Mouse (Mus musculus) frontal cortex, adult 2 months (tissue): ENCODE measurements at regions not wholly inside any gene's neighbourhood (a gene's known extent, or its start where the extent isn't known, plus 50 kb on each side); places are given as distances from the start of the nearest gene placed in this dataset.
"Not testable (repeated sequence)": the region's sequence is repeated elsewhere in the genome, so short reads cannot be mapped to it uniquely, and the experiment has no call there.

Experiments used
- DNase-seq, 2 experiments: peaks; one replicate each; pipeline ENCODE4 v3.0.0; 2022; ENCODE audit warnings: low spot score in 1 of 2; ENCODE audit errors: extremely low spot score in 1 of 2

DNA sequence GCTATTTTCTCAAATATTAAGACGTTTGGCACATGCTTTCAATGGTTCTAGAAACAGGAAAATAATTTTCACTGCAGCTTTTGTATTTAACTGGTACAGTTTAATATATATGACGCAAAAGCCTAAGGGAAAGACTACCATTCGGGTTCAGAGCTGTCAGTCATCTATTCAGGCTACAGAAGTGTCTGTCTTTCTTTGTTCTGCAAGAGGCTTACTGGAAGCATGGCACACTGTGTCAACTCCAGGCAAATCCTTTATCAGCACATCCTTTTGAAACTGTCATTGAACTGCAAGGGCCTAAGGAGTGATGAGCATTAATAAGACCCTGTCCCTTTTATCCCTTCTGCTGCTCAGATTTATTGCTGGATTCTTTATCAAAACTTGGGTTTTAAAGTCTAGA, 303.8 kb upstream of the Gm5152 start:
- DNase-seq, result not testable (repeated sequence)

DNA sequence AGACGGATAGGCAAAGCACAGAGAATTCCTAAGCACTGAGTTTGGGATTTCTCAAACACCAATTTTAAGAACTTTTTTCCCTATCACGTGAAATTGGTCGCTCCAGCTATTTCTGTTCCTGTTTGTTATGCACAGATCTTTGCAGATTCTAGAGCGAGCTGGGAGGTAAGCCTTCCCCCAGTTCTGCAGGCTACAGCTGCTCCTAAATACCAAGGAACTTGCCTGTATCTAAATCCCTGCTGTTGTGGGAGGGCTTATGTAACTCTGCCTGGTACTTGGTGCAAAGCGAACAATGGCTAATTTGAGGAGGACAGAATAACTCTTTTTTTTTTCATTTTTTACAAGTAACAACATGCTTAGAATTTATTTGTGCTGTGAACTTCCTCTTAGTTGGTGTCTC, 316.0 kb upstream of the Gm5152 start:
- peak; percentile 81 to 82 for DNase-seq

DNA sequence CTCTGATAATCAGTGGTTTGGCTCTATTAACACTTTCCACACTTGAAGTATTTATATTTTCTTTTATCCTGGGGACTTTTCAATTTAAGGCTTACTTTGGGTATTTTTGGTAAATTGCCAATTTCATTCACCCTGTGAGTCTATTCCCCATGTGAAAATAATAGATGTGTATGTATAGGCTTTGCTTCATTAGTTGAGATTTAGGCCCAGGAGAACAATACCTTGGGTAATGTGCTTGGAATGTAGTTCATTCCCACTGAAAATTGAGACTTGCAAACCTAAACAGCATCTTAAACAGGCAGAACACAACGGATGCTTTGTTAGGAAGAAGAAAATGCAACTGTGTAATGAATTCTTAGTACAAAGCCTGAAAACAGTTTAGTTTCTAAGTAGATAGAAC, 346.1 kb upstream of the Gm5152 start:
- no peak for DNase-seq

DNA sequence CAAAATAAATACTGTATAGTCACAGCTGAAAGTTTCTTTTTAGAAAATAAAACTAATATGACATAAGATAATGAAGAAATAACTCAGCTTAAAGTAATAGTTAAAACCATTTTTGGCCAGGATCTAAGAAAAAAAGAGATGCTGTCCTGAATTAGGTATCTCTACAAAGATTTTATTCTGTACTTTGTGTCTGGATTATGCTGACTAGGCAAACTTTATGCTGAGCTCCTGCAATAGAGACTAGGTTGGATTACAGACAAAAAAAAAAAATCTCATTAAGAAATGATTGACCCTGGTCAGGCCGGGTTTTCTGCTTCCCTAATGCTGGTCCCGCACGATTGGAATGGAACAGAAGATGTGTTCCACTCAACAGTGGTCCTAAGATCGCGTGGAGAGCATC, 346.8 kb upstream of the Gm8871 start:
- no peak for DNase-seq

DNA sequence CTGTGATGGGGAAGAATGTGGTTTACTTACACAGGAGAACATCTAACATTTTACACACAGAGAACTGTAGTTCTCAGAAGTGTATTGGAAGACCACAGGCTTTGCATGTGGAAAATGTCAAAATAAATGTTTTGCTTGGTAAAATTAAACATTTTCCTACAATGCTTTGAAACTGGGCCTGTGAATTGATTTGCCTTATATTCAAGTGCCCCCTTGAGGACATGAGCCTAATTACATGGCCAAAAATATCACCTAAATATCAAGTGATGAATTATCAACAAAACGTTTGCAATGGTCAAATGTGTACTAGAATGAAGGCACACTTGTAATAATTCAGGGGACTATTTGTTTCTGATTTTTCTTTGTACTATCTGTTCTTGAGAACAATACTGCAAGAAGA, 314.4 kb upstream of the Gm8871 start:
- DNase-seq, result peak in 1 of 2 experiments; percentile 74

DNA sequence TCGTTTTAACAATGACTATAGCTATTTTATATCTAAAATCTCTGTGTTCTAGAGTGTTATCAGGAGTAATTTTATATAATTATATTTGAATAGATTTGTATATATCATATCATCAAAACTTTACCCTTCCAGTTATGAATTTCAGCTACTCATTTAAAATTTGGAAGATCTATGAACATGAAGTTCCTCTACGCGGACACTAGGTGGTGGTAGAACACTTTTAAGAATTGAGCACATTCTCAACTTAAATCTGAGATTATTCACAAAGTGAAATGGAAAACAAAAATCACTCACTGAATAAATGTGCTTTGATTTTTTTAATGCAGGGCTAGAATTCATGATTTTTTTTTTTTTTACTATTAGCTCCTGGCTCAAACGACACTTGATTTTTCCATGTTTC, 299.5 kb upstream of the Gm8871 start:
- peak in 1 of 2 experiments; percentile 25 for DNase-seq

DNA sequence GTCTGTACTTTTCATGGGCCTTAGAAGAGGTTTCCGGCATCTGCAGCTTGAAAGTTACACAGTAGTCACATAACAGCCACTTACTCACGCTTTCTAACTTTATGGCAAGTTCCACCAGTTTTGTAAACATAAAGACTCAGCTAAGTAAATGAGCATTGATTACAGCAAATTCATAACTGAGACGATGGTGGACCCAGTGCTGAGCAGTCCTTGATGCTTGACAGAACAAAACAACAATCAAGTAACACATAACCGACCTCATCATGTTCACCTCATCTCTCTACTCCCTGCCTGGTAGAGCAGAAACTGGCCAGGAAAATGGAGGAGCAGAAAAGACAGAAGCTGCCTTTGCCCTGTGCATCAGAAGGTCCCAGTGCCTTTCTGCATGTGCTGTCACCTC, 284.3 kb upstream of the Gm8871 start:
- DNase-seq, result no peak

DNA sequence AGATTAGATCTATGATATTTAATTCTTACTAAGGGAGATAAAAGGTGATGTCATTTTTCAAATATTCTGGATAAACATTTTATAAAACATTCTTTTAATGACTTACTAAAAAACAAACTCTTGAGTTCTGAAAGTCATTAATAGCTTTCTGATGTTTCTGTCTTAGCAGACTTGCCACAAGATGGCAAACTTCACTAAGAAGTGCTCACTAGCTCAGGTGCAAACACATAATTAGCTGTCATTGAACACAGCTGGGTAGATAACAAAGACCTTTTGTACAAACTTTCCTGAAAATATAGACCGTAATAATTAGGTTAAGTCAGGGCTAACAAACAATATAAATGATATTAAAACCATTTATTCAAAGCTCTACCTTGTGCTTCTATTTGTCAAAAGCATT, 273.4 kb upstream of the Gm8871 start:
- DNase-seq, result peak in 1 of 2 experiments; percentile 30

DNA sequence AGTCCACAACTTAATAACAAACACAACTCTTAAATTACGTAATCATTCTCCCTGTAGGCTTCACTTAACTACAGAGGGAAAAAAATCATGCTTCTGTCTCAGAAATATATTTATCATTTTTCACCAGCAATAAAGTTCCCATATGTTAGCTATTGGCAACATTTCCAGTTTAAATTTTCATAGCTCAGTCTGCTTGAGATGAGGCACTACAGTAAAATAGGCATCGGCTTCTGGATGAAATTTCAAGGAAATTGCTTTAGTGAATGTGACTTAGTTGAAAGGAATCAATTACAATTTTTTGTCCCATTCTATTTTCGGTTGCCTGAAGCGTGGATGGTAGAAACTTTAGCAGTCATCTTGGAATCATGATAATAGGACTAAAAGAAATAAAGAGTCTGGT, 262.1 kb upstream of the Gm8871 start:
- DNase-seq, result peak; percentile 11 to 44

DNA sequence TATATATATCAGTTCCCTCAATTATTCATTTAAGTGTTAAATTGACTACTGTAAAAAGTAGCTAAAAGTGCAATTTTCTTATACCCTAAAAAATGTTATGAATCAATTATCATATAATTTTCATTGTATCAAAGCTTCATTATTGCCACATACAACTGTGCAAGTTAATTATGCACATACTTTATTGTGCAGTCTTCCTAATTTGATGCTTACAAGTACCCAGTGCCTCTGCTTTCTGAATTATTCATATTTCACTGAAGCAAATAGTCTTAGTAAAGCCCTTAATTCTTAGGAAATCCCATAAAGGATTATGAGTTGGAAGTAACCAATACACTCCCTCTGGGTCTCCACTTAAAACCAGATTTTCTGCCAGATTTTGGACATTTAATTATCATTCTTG, 220.5 kb upstream of the Gm8871 start:
- no peak for DNase-seq

DNA sequence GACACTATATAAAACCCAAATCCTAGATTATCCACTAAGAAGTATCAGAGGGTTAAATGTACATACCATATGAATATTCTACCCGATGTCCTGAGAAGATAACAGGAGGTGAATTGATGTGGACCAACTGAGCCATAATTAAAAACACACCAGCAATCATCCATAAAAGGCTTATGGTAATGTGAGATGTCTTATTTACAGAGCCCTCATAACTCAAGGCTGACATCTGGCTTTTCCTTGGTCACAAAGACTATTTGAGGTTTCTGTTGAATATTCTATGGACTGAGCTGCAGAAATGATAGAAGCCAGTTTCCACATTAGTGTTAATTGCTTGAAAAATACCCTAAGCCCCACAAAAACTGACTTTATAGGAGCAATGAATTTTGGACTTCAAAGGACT, 198.1 kb upstream of the Gm8871 start:
- no peak for DNase-seq

DNA sequence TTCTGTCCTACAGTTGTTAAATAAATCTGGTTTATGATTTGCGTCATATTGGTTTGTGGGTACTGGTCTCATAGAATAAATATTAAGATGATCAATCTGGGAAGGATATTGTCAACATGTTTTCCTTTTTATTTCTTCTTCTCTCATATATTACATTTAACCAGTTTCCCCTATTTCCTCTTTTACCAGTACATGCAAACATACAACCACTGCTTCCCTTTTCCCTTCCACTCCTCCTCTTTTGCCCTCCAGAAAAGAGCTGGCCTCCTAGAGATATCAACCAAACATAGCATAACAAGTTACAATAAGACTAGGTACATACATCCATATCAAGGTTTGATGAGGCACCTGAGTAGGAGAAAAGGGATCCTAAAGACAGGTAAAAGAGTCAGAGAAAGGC, 180.1 kb upstream of the Gm8871 start:
- no peak for DNase-seq
